Mouse (Mus musculus): Measurements from ENCODE around the gene Atp5e. TPM values are rescaled to one million over a fixed set of nuclear protein-coding genes. Genes with fewer than 3 reads are reported as not detected.
A peak's percentile ranks its signal among the peaks of the same experiment; 100 is the strongest.

The Atp5e gene
- total and polyA plus RNA-seq, 3 experiments: 251 to 699 (median 673) TPM

- H3K9me3 ChIP-seq (replicated peaks; ENCODE audit: low read length): no peaks in the 10 kb centered on the region
- in situ Hi-C loops (cut with MboI; ENCODE audit: low pct_ligation_motif_present, low pct_unique_long_range_greater_than_20kb, low sequenced_read_pairs): no loop called here
- H3K27ac ChIP-seq (ENCODE audit: insufficient read depth, low read depth): peak overlapping the region; percentile 31
- peak; percentile 41 for DNase-seq (ENCODE audit: extremely low read depth)
- peak overlapping the region; percentile 85 for H3K9ac ChIP-seq (ENCODE audit: insufficient read depth, low read depth)
- H3K4me2 ChIP-seq (ENCODE audit: insufficient read depth, low read depth, poor library complexity, severe bottlenecking): peak overlapping the region; percentile 86
- H3K36me3 ChIP-seq (replicated peaks in 1 of 2; ENCODE audit: control insufficient read depth in 1 of 2, insufficient read depth in 1 of 2, low read length in 1 of 2): peaks cover 24 to 40% of the 10 kb centered on the region in 2 experiments
- H3K4me3 ChIP-seq (replicated peaks in 1 of 3; ENCODE audit: low read depth in 2 of 3, low read length in 2 of 3, poor library complexity in 1 of 3): peak overlapping the region; percentile 81 to 93 (median 82)
- peaks cover 39% of the 10 kb centered on the region for H3K79me2 ChIP-seq (replicated peaks; ENCODE audit: control insufficient read depth, extremely low read depth, insufficient read depth, poor library complexity, severe bottlenecking)
- dilution Hi-C loops (cut with MboI; ENCODE audit: extremely low pct_ligation_motif_present, extremely low pct_unique_long_range_greater_than_20kb, low sequenced_read_pairs): no loop called here
- no peak for TF ChIP-seq ZMIZ1 (IDR thresholded peaks at IDR 0.05; ENCODE audit: low read depth, low read length)
- TF ChIP-seq MYC (IDR thresholded peaks at IDR 0.05; ENCODE audit: low read depth, low read length): peak; percentile 87
- TF ChIP-seq MAX (IDR thresholded peaks at IDR 0.05; ENCODE audit: low read length): peak; percentile 66; the same call in 1 of the 2 replicates
- TF ChIP-seq USF1 (IDR thresholded peaks at IDR 0.05; ENCODE audit: low read depth, low read length): no peak
- TF ChIP-seq USF2 (conservative IDR thresholded peaks at IDR 0.05; ENCODE audit: low read depth, low read length): no peak
- peak; percentile 8 for TF ChIP-seq MXI1 (IDR thresholded peaks at IDR 0.05; ENCODE audit: low read depth, low read length)
- no peak for TF ChIP-seq CHD2 (IDR thresholded peaks at IDR 0.05; ENCODE audit: low read length)
- TF ChIP-seq NRF1 (IDR thresholded peaks at IDR 0.05; ENCODE audit: low read depth, low read length): no peak
- H3K27me3 ChIP-seq (replicated peaks): no peaks in the 10 kb centered on the region
- H3K4me1 ChIP-seq (ENCODE audit: control insufficient read depth in 1 of 2, insufficient read depth in 2 of 2): peaks cover 8 to 52% of the 10 kb centered on the region in 2 experiments
Measured at GRCm38 (mm10) chr2:174472407-174472806, 8.5 kb upstream of the Atp5e start.

GRCm38 (mm10) chr2:174470786-174471405, 7.0 kb upstream of the Atp5e start:
- no peak for DNase-seq (ENCODE audit: extremely low read depth)
- no peak for TF ChIP-seq BHLHE40 (IDR thresholded peaks at IDR 0.05; ENCODE audit: low read depth, low read length)
- no peak for TF ChIP-seq ZNF384 (IDR thresholded peaks at IDR 0.05; ENCODE audit: low read depth, low read length)
- no peak for TF ChIP-seq CHD1 (IDR thresholded peaks at IDR 0.05; ENCODE audit: low read depth, low read length)
- no peak for TF ChIP-seq USF1 (IDR thresholded peaks at IDR 0.05; ENCODE audit: low read depth, low read length)
- no peak for TF ChIP-seq RAD21 (IDR thresholded peaks at IDR 0.05; ENCODE audit: low read depth, low read length)
- TF ChIP-seq HCFC1 (IDR thresholded peaks at IDR 0.05; ENCODE audit: low read depth, low read length): no peak
- TF ChIP-seq GABPA (IDR thresholded peaks at IDR 0.05; ENCODE audit: insufficient replicate concordance, low read depth, low read length): no peak
- TF ChIP-seq RCOR1 (conservative IDR thresholded peaks at IDR 0.05; ENCODE audit: low read depth, low read length): no peak
- no peak for TF ChIP-seq JUND (conservative IDR thresholded peaks at IDR 0.05; ENCODE audit: low read depth, low read length)
- TF ChIP-seq SMC3 (IDR thresholded peaks at IDR 0.05; ENCODE audit: low read depth, low read length): no peak
- TF ChIP-seq TBP (conservative IDR thresholded peaks at IDR 0.05; ENCODE audit: low read depth, low read length): no peak
- no peak for TF ChIP-seq POLR2A (IDR thresholded peaks at IDR 0.05; ENCODE audit: low read depth, low read length)
- no peak for TF ChIP-seq ELF1 (IDR thresholded peaks at IDR 0.05; ENCODE audit: low read depth, low read length)
- TF ChIP-seq NRF1 (IDR thresholded peaks at IDR 0.05; ENCODE audit: low read depth, low read length): no peak
- peak overlapping the region; percentile 86; the same call in 1 of the 2 replicates for H3K4me2 ChIP-seq (ENCODE audit: insufficient read depth, low read depth, poor library complexity, severe bottlenecking)
- in situ Hi-C loops (cut with MboI; ENCODE audit: low pct_ligation_motif_present, low pct_unique_long_range_greater_than_20kb, low sequenced_read_pairs) (no loop called here), dilution Hi-C loops (cut with MboI; ENCODE audit: extremely low pct_ligation_motif_present, extremely low pct_unique_long_range_greater_than_20kb, low sequenced_read_pairs) (no loop called here)
- H3K36me3 ChIP-seq (replicated peaks in 1 of 2; ENCODE audit: control insufficient read depth in 1 of 2, insufficient read depth in 1 of 2, low read length in 1 of 2): peaks cover 34 to 55% of the 10 kb centered on the region in 2 experiments
- H3K9ac ChIP-seq (ENCODE audit: insufficient read depth, low read depth): 0 out of 2 replicates have a peak overlapping the region, but pooled peaks have one; percentile 85
- H3K4me1 ChIP-seq (ENCODE audit: control insufficient read depth in 1 of 2, insufficient read depth in 2 of 2): peaks cover 8 to 48% of the 10 kb centered on the region in 2 experiments
- H3K4me3 ChIP-seq (replicated peaks in 1 of 3; ENCODE audit: low read depth in 2 of 3, low read length in 2 of 3, poor library complexity in 1 of 3): no peak overlapping the region
- H3K9me3 ChIP-seq (replicated peaks; ENCODE audit: low read length): no peaks in the 10 kb centered on the region
- H3K79me2 ChIP-seq (replicated peaks; ENCODE audit: control insufficient read depth, extremely low read depth, insufficient read depth, poor library complexity, severe bottlenecking): peaks cover 39% of the 10 kb centered on the region
- no peaks in the 10 kb centered on the region for H3K27me3 ChIP-seq (replicated peaks)
- H3K27ac ChIP-seq (ENCODE audit: insufficient read depth, low read depth): no peak overlapping the region
